Mouse (Mus musculus) C2C12 (cell line): Measurements from ENCODE around the gene Cacna2d3. TPM values are rescaled to one million over a fixed set of nuclear protein-coding genes. Genes with fewer than 3 reads are reported as not detected.

Source experiments
- H3K27me3 ChIP-seq: one replicate; pipeline ENCODE4 v1.6.1; 2011; ENCODE audit not compliant: control insufficient read depth, insufficient read depth, insufficient read length
- H3K36me3 ChIP-seq: one replicate; pipeline ENCODE4 v1.6.1; 2011; ENCODE audit not compliant: control insufficient read depth, insufficient read depth
- H3K4me3 ChIP-seq: one replicate; pipeline ENCODE4 v1.5.1; 2011; ENCODE audit warnings: mild to moderate bottlenecking, control low read depth; ENCODE audit not compliant: poor library complexity, insufficient read depth, severe bottlenecking
- H3K79me2 ChIP-seq: one replicate; pipeline ENCODE4 v1.6.1; 2011; ENCODE audit not compliant: control insufficient read depth, insufficient read depth
- H3K79me3 ChIP-seq: one replicate; pipeline ENCODE4 v1.6.1; 2011; ENCODE audit warnings: low read depth, control low read depth
- H3ac ChIP-seq: one replicate; pipeline ENCODE3; 2011; ENCODE audit warnings: low read depth; ENCODE audit not compliant: control insufficient read depth, insufficient read length
- CEBPB ChIP-seq: IDR thresholded peaks from one replicate; pipeline ENCODE4 v1.6.1; 2011; ENCODE audit warnings: low read depth, mild to moderate bottlenecking, control low read depth, moderate library complexity
- CTCF ChIP-seq: IDR thresholded peaks from one replicate; pipeline ENCODE4 v1.5.1; 2011; ENCODE audit not compliant: control insufficient read depth, insufficient read depth, insufficient read length
- FOSL1 ChIP-seq: IDR thresholded peaks from one replicate; pipeline ENCODE4 v1.8.0; 2011; ENCODE audit warnings: mild to moderate bottlenecking, low read length; ENCODE audit not compliant: poor library complexity, insufficient read depth, severe bottlenecking
- MAX ChIP-seq: IDR thresholded peaks from one replicate; pipeline ENCODE4 v1.6.1; 2011; ENCODE audit warnings: mild to moderate bottlenecking, control low read depth
- MYOD1 ChIP-seq: IDR thresholded peaks from one replicate; pipeline ENCODE4 v1.6.1; 2011; ENCODE audit warnings: low read depth; ENCODE audit not compliant: control insufficient read depth, insufficient read length
- MYOG ChIP-seq: IDR thresholded peaks from one replicate; pipeline ENCODE4 v1.6.1; 2011; ENCODE audit not compliant: control insufficient read depth, insufficient read length; ENCODE audit errors: extremely low read depth
- USF1 ChIP-seq: IDR thresholded peaks from one replicate; pipeline ENCODE4 v1.6.1; 2011; ENCODE audit warnings: low read depth, mild to moderate bottlenecking, control low read depth, moderate library complexity
- polyA plus RNA-seq: library from polyadenylated mRNA; unstranded; fragments of >200 nt; fragmentation: generic; extraction: Trizol; gene quantifications from one replicate; pipeline ENCODE4 v1.2.1, GENCODE M21; 2012; ENCODE audit warnings: missing spikeins

The Cacna2d3 gene
- polyA plus RNA-seq, 1 experiment: not detected

- H3ac ChIP-seq: no peak overlapping the region
These were observed 614.2 kb downstream of the Cacna2d3 start for GRCm38 (mm10) chr14:29107464-29107863.

GRCm38 (mm10) chr14:29097776-29098175 is 623.9 kb downstream of the Cacna2d3 start:
- TF ChIP-seq CTCF (no peak), MAX (no peak), MYOD1 (no peak), CEBPB (no peak), FOSL1 (no peak), USF1 (no peak), MYOG (no peak)
- Histone ChIP-seq H3K4me3 (no peak overlapping the region), H3K79me2 (no peaks in the 10 kb centered on the region), H3ac (no peak overlapping the region), H3K36me3 (no peaks in the 10 kb centered on the region), H3K27me3 (no peaks in the 10 kb centered on the region), H3K79me3 (no peaks in the 10 kb centered on the region)

More at GRCm38 (mm10) chr14:29107464-29107863, 614.2 kb downstream of the Cacna2d3 start:
- H3K4me3 ChIP-seq: no peak overlapping the region
- H3K79me3 ChIP-seq: no peaks in the 10 kb centered on the region
- H3K79me2 ChIP-seq: no peaks in the 10 kb centered on the region
- no peaks in the 10 kb centered on the region for H3K27me3 ChIP-seq
- TF ChIP-seq USF1 (no peak), MYOG (no peak), MAX (no peak), FOSL1 (no peak), CEBPB (no peak), CTCF (no peak), MYOD1 (no peak)
- H3K36me3 ChIP-seq: no peaks in the 10 kb centered on the region

- H3K36me3 ChIP-seq: no peaks in the 10 kb centered on the region
- H3K79me3 ChIP-seq: no peaks in the 10 kb centered on the region
- TF ChIP-seq MYOD1 (no peak), MYOG (no peak), MAX (no peak), CEBPB (no peak), USF1 (no peak)
- no peak overlapping the region for H3ac ChIP-seq
- H3K4me3 ChIP-seq: no peak overlapping the region
- H3K27me3 ChIP-seq: no peaks in the 10 kb centered on the region
- H3K79me2 ChIP-seq: no peaks in the 10 kb centered on the region
These were observed 626.2 kb downstream of the Cacna2d3 start for GRCm38 (mm10) chr14:29095431-29095830.

GRCm38 (mm10) chr14:29090074-29090473 is 631.6 kb downstream of the Cacna2d3 start:
- TF ChIP-seq CTCF: peak; percentile 66
- no peak for TF ChIP-seq MYOD1
- no peak overlapping the region for H3K4me3 ChIP-seq
- H3K79me2 ChIP-seq: no peaks in the 10 kb centered on the region
- H3ac ChIP-seq: no peak overlapping the region
- H3K79me3 ChIP-seq: no peaks in the 10 kb centered on the region
- H3K27me3 ChIP-seq: no peaks in the 10 kb centered on the region
- H3K36me3 ChIP-seq: no peaks in the 10 kb centered on the region

- Histone ChIP-seq H3K79me2 (no peaks in the 10 kb centered on the region), H3K36me3 (no peaks in the 10 kb centered on the region), H3ac (no peak overlapping the region), H3K79me3 (no peaks in the 10 kb centered on the region), H3K27me3 (no peaks in the 10 kb centered on the region), H3K4me3 (no peak overlapping the region)
- TF ChIP-seq MYOD1 (no peak), FOSL1 (no peak), CTCF (no peak)
These were observed 635.1 kb downstream of the Cacna2d3 start for GRCm38 (mm10) chr14:29086528-29086927.

- TF ChIP-seq CTCF (no peak), FOSL1 (no peak), MAX (no peak), MYOD1 (no peak), CEBPB (no peak), USF1 (no peak), MYOG (no peak)
- Histone ChIP-seq H3ac (no peak overlapping the region), H3K27me3 (no peaks in the 10 kb centered on the region), H3K4me3 (no peak overlapping the region), H3K36me3 (no peaks in the 10 kb centered on the region), H3K79me3 (no peaks in the 10 kb centered on the region), H3K79me2 (no peaks in the 10 kb centered on the region)
These were observed 636.0 kb downstream of the Cacna2d3 start for GRCm38 (mm10) chr14:29085493-29086159.
